Mouse (Mus musculus): Measurements from ENCODE around the gene Dhx16. TPM values are rescaled to one million over a fixed set of nuclear protein-coding genes. Genes with fewer than 3 reads are reported as not detected.
"Not testable (repeated sequence)": the region's sequence is repeated elsewhere in the genome, so short reads cannot be mapped to it uniquely, and the experiment has no call there.

Dhx16 gene
- polyA plus RNA-seq, 1 experiment from 2014 or later, result 56.9 TPM

- H3K9ac ChIP-seq (replicated peaks), result peak within 1 kb of the TSS; percentile 96
- WGBS, result under 1% methylated on average over 29 of the region's 29 CpGs
- peaks cover 42% of the 10 kb centered on the region for H3K4me1 ChIP-seq (replicated peaks)
- peak within 1 kb of the TSS; percentile 81 for H3K4me3 ChIP-seq (replicated peaks)
- peak within 1 kb of the TSS; percentile 74 for H3K4me2 ChIP-seq
- peak; percentile 56 for ATAC-seq (ENCODE audit: insufficient number of reproducible peaks, insufficient read depth, low FRiP score, low TSS enrichment, low read depth)
- H3K36me3 ChIP-seq, result peaks cover 37% of the 10 kb centered on the region
- H3K27me3 ChIP-seq, result no peaks in the 10 kb centered on the region
- no peaks in the 10 kb centered on the region for H3K9me3 ChIP-seq
- peak within 1 kb of the TSS; percentile 99 for H3K27ac ChIP-seq
Observed at GRCm38 (mm10) chr17:35838122-35838544, 41.5 kb upstream of the Dhx16 start, which contains the start of gene Tubb5. TSS of gene Tubb5 (minus strand) at chr17:35838306.

DNA sequence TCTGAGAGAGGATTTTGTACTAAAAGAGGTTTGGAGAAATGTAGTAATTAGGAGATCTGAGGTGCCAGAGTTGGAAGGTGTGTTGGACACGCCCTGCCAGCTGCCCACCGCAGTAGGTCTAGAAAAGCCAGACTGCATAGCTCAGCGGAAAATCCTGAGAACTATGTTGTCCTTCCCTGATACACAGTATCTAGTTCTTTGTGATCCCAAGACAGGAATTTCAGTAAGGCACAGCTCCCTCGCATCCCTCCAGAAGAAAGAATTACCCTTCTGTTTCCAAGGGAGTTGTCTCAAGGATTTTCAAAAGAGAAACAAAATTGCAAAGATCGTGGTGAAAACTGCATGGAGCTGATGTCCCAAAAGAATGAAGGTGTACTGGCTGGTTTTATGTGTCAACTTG lies 41.0 kb upstream of the Dhx16 start:
- peak overlapping the region; percentile 96 for H3K9ac ChIP-seq (replicated peaks)
- no peaks in the 10 kb centered on the region for H3K27me3 ChIP-seq
- H3K4me2 ChIP-seq, result peak overlapping the region; percentile 60
- ATAC-seq (ENCODE audit: insufficient number of reproducible peaks, insufficient read depth, low FRiP score, low TSS enrichment, low read depth), result no peak
- no peaks in the 10 kb centered on the region for H3K9me3 ChIP-seq
- H3K36me3 ChIP-seq, result peaks cover 32% of the 10 kb centered on the region
- WGBS, result 2% methylated on average over 5 of the region's 5 CpGs
- peak overlapping the region; percentile 81 for H3K4me3 ChIP-seq (replicated peaks)
- peaks cover 40% of the 10 kb centered on the region for H3K4me1 ChIP-seq (replicated peaks)
- peak overlapping the region; percentile 99 for H3K27ac ChIP-seq

DNA sequence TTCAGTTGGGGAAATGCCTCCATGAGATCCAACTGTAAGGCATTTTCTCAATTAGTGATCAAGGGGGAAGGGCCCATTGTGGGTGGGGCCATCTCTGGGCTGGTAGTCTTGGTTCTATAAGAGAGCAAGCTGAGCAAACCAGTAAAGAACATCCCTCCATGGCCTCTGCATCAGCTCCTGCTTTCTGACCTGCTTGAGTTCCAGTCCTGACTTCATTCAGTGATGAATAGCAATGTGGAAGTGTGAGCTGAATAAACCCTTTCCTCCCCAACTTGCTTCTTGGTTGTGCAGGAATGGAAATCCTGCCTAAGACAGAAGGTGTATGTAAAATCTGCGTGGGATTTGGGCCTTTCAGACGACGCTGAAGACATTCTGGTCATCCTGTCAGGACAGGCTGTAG lies 40.6 kb upstream of the Dhx16 start:
- Histone ChIP-seq H3K4me1 (replicated peaks) (peaks cover 37% of the 10 kb centered on the region), H3K36me3 (peaks cover 28% of the 10 kb centered on the region), H3K27ac (peak overlapping the region; percentile 99), H3K4me2 (peak overlapping the region; percentile 60), H3K9ac (replicated peaks) (peak overlapping the region; percentile 96), H3K4me3 (replicated peaks) (peak overlapping the region; percentile 81)
- not testable (repeated sequence) for H3K27me3 ChIP-seq; H3K9me3 ChIP-seq; ATAC-seq (ENCODE audit: insufficient number of reproducible peaks, insufficient read depth, low FRiP score, low TSS enrichment, low read depth)
- 55% methylated on average over 3 of the region's 3 CpGs for WGBS

DNA sequence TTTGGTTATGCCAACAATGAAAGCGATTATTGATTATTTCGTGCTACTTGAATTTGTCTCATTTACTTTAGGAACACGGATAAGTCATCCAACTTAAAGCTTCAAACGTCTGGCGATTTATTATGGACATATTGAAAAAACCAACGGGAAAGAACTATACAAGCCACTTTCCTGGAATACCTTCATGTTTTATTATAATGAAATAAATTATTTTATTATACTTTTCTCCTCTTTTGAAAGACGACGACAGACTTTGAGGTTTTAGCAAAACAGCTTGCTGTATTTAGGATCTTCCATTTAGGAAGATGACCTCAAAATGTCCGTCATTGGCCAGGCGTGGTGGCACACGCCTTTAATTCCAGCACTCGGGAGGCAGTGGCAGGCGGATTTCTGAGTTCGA lies 39.1 kb upstream of the Dhx16 start:
- H3K27me3 ChIP-seq, result no peaks in the 10 kb centered on the region
- peak overlapping the region; percentile 59 for H3K4me3 ChIP-seq (replicated peaks)
- H3K27ac ChIP-seq, result no peak overlapping the region
- no peak for ATAC-seq (ENCODE audit: insufficient number of reproducible peaks, insufficient read depth, low FRiP score, low TSS enrichment, low read depth)
- peaks cover 27% of the 10 kb centered on the region for H3K36me3 ChIP-seq
- 56% methylated on average over 14 of the region's 14 CpGs for WGBS
- H3K9ac ChIP-seq (replicated peaks), result no peak overlapping the region
- H3K9me3 ChIP-seq, result no peaks in the 10 kb centered on the region
- peaks cover 23% of the 10 kb centered on the region for H3K4me1 ChIP-seq (replicated peaks)
- peak overlapping the region; percentile 37 for H3K4me2 ChIP-seq

- WGBS, result under 1% methylated on average over 59 of the region's 59 CpGs
- no peaks in the 10 kb centered on the region for H3K9me3 ChIP-seq
Observed at GRCm38 (mm10) chr17:35841076-35841950, 38.3 kb upstream of the Dhx16 start, which contains the start of gene Mdc1. TSS of gene Mdc1 (plus strand) at chr17:35841515.

GRCm38 (mm10) chr17:35842006-35842405 lies 37.6 kb upstream of the Dhx16 start:
- 24% methylated on average over 11 of the region's 11 CpGs for WGBS
- Histone ChIP-seq H3K9me3 (no peaks in the 10 kb centered on the region), H3K4me3 (replicated peaks) (peak overlapping the region; percentile 59), H3K4me1 (replicated peaks) (peaks cover 17% of the 10 kb centered on the region), H3K9ac (replicated peaks) (peak overlapping the region; percentile 70), H3K27me3 (no peaks in the 10 kb centered on the region), H3K27ac (peak overlapping the region; percentile 86), H3K36me3 (peaks cover 28% of the 10 kb centered on the region), H3K4me2 (peak overlapping the region; percentile 76)
- ATAC-seq (ENCODE audit: insufficient number of reproducible peaks, insufficient read depth, low FRiP score, low TSS enrichment, low read depth), result no peak

More at GRCm38 (mm10) chr17:35841076-35841950, 38.3 kb upstream of the Dhx16 start, which contains the start of gene Mdc1:
- H3K9ac ChIP-seq (replicated peaks), result peak within 1 kb of the TSS; percentile 70
- ATAC-seq (ENCODE audit: insufficient number of reproducible peaks, insufficient read depth, low FRiP score, low TSS enrichment, low read depth), result peak; percentile 89
- H3K4me1 ChIP-seq (replicated peaks), result peaks cover 17% of the 10 kb centered on the region
- H3K27me3 ChIP-seq, result no peaks in the 10 kb centered on the region
- peak within 1 kb of the TSS; percentile 86 for H3K27ac ChIP-seq
- peaks cover 27% of the 10 kb centered on the region for H3K36me3 ChIP-seq
- H3K4me3 ChIP-seq (replicated peaks), result peak within 1 kb of the TSS; percentile 59
- peak within 1 kb of the TSS; percentile 76 for H3K4me2 ChIP-seq

GRCm38 (mm10) chr17:35843514-35843913 lies 36.1 kb upstream of the Dhx16 start:
- Histone ChIP-seq H3K9ac (replicated peaks) (no peak overlapping the region), H3K4me2 (no peak overlapping the region), H3K4me1 (replicated peaks) (peaks cover 17% of the 10 kb centered on the region), H3K4me3 (replicated peaks) (no peak overlapping the region), H3K27me3 (no peaks in the 10 kb centered on the region), H3K27ac (no peak overlapping the region), H3K9me3 (no peaks in the 10 kb centered on the region), H3K36me3 (peaks cover 43% of the 10 kb centered on the region)
- 93% methylated on average over 3 of the region's 3 CpGs for WGBS
- ATAC-seq (ENCODE audit: insufficient number of reproducible peaks, insufficient read depth, low FRiP score, low TSS enrichment, low read depth), result no peak

DNA sequence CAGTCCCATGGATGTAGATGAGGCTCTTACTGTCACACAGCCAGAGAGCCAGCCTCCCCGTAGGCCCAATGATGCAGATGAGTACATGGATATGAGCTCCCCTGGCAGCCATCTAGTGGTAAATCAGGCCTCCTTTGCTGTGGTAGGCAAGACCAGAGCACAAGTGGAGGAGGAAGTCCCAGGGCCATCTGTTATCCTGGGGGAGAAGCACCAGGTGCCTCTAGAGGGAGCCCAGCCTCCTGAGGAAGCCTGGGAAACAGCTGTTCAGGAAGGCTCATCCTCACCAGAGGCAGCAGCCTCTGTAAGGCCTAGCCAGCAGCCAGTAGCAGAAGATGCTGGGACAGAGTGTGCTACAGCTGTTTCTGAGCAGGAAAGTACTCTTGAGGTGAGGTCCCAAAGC lies 31.5 kb upstream of the Dhx16 start:
- Histone ChIP-seq H3K4me2 (no peak overlapping the region), H3K4me1 (replicated peaks) (peaks cover under 1% of the 10 kb centered on the region; the same call in 1 of the 2 replicates), H3K9ac (replicated peaks) (no peak overlapping the region), H3K36me3 (peaks cover 87% of the 10 kb centered on the region), H3K27me3 (no peaks in the 10 kb centered on the region), H3K9me3 (no peaks in the 10 kb centered on the region), H3K27ac (no peak overlapping the region), H3K4me3 (replicated peaks) (no peak overlapping the region)
- 71% methylated on average over 1 of the region's 1 CpGs for WGBS
- ATAC-seq (ENCODE audit: insufficient number of reproducible peaks, insufficient read depth, low FRiP score, low TSS enrichment, low read depth), result no peak

DNA sequence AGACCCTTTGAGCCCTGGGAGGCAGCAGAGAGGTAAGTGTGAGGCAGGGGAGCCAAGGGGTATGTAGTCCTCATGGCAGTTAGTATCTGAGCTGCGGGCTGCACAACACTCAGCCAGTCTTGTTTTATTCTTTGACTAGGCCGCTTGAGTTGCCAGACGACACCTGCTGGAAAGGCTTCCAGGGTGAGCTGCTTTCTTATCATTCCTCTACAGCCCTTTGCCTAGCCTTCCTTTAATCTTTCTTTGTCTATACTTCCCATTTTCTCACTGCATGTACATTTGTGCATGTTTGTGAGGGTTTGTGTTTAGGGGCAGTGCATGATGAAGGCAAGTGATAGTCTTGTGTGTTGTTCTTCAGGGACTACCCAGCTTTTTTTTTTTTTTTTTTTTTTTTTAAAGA lies 28.6 kb upstream of the Dhx16 start:
- Histone ChIP-seq H3K4me3 (replicated peaks) (no peak overlapping the region), H3K27me3 (no peaks in the 10 kb centered on the region), H3K36me3 (peaks cover 94% of the 10 kb centered on the region), H3K4me2 (no peak overlapping the region), H3K4me1 (replicated peaks) (no peaks in the 10 kb centered on the region), H3K27ac (no peak overlapping the region), H3K9me3 (no peaks in the 10 kb centered on the region), H3K9ac (replicated peaks) (no peak overlapping the region)
- no peak for ATAC-seq (ENCODE audit: insufficient number of reproducible peaks, insufficient read depth, low FRiP score, low TSS enrichment, low read depth)
- WGBS, result 87% methylated on average over 3 of the region's 3 CpGs

DNA sequence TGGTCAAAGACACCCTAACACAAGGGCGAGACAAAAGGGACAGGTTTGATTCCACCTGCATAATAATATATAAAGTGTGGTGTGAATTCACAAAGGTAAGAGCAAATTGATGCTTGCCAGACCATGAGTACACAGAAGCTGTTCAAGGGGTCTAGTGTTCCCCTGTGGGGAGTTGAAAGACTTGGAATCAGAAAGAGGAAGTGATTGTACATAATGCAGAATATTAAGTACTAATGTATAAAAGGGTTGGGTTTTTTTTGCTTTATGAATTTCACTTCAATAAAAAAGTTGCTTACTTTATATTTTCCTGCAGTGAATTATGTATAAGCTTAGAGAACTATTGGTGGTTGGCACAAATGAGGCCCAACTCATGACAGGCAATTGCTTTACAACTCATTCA lies 20.2 kb upstream of the Dhx16 start:
- no peak for ATAC-seq (ENCODE audit: insufficient number of reproducible peaks, insufficient read depth, low FRiP score, low TSS enrichment, low read depth)
- Histone ChIP-seq H3K27me3 (no peaks in the 10 kb centered on the region), H3K27ac (no peak overlapping the region), H3K4me1 (replicated peaks) (peaks cover 6% of the 10 kb centered on the region), H3K36me3 (peaks cover 42% of the 10 kb centered on the region), H3K9me3 (no peaks in the 10 kb centered on the region), H3K4me2 (no peak overlapping the region), H3K4me3 (replicated peaks) (no peak overlapping the region), H3K9ac (replicated peaks) (no peak overlapping the region)
- 98% methylated on average over 1 of the region's 1 CpGs for WGBS

GRCm38 (mm10) chr17:35859835-35860234 lies 19.8 kb upstream of the Dhx16 start:
- H3K4me1 ChIP-seq (replicated peaks), result peaks cover 11% of the 10 kb centered on the region
- H3K4me3 ChIP-seq (replicated peaks), result no peak overlapping the region
- H3K27me3 ChIP-seq, result no peaks in the 10 kb centered on the region
- peaks cover 41% of the 10 kb centered on the region for H3K36me3 ChIP-seq
- no peak for ATAC-seq (ENCODE audit: insufficient number of reproducible peaks, insufficient read depth, low FRiP score, low TSS enrichment, low read depth)
- H3K4me2 ChIP-seq, result no peak overlapping the region
- H3K27ac ChIP-seq, result no peak overlapping the region
- 77% methylated on average over 2 of the region's 2 CpGs for WGBS
- H3K9ac ChIP-seq (replicated peaks), result no peak overlapping the region
- no peaks in the 10 kb centered on the region for H3K9me3 ChIP-seq

Measured in limb, embryonic 12.5 days (tissue).